Mouse (Mus musculus) colon, adult 2 months (tissue): Measurements from ENCODE around the gene Eva1a. TPM values are rescaled to one million over a fixed set of nuclear protein-coding genes. Genes with fewer than 3 reads are reported as not detected.

ENCODE experiments used
- polyA plus RNA-seq: library from polyadenylated mRNA; depleted of rRNA; stranded (reverse); fragments of >200 nt; gene quantifications from 2 replicates; pipeline ENCODE4 v1.2.3, GENCODE M21; 2012; rRNA removed

Gene Eva1a
- 5.5 and 8.8 TPM in 2 replicates for polyA plus RNA-seq

GRCm38 (mm10) chr6:82040834-82041487 is at the start of gene Eva1a:
TSS of gene Eva1a (plus strand) at chr6:82041043.

Other genes starting within 250 kb of the Eva1a start
- 1.6 and 1.7 TPM in 2 replicates for gene Gcfc2, start 117.4 kb upstream of the Eva1a start, polyA plus RNA-seq
- gene Mrpl19, start 75.1 kb upstream of the Eva1a start, polyA plus RNA-seq, result 2.9 and 3.0 TPM in 2 replicates